ENCODE assay signal across 11 mouse cellular contexts in genomic region chr9:121881301-121881700, GRCm38 (mm10). TPM values are rescaled to one million over a fixed set of nuclear protein-coding genes. Genes with fewer than 3 reads are reported as not detected.
DNase-seq lines count a peak whose midpoint lies in the region; ATAC-seq and TF ChIP-seq lines count a peak whose summit lies in the region.
"Had no signal": no experiment of that assay in that cellular context is flagged by ENCODE, and none has a peak within 500 bp of the region (broad histone marks: within the 10 kb centered on the region; RNA-seq: fewer than 3 reads in every experiment).

No protein-coding gene starts in this region.

- no peak for ATAC-seq in heart, embryonic 16.5 days (replicated peaks; ENCODE audit: extremely low read depth, insufficient read depth, low FRiP score)
- no peak for ATAC-seq in heart, embryonic 12.5 days (ENCODE audit: insufficient number of reproducible peaks, low FRiP score)
- no peak for ATAC-seq in midbrain, postnatal 0 days (ENCODE audit: low FRiP score)
- no peak for ATAC-seq in midbrain, embryonic 13.5 days

- TF ChIP-seq CTCF in midbrain, postnatal 0 days (IDR thresholded peaks at IDR 0.05): 0 out of 2 replicates have a peak, but pooled peaks have one; percentile 5

- H3K9ac ChIP-seq in heart, embryonic 16.5 days (ENCODE audit: low read length): no peak overlapping the region
- H3K9ac ChIP-seq in heart, embryonic 12.5 days: no peak overlapping the region
- H3K9ac ChIP-seq in midbrain, postnatal 0 days (replicated peaks; ENCODE audit: low read length, poor library complexity, severe bottlenecking): no peak overlapping the region
- no peak overlapping the region for H3K9ac ChIP-seq in midbrain, embryonic 13.5 days (replicated peaks)
- H3K9ac ChIP-seq: embryonic facial prominence, embryonic 12.5 days; hindbrain, embryonic 15.5 days; liver, embryonic 14.5 days had no signal

- no peak overlapping the region for H3K4me2 ChIP-seq in heart, embryonic 16.5 days (ENCODE audit: low read depth, low read length)
- no peak overlapping the region; the same call in 1 of the 2 replicates for H3K4me2 ChIP-seq in heart, embryonic 12.5 days
- H3K4me2 ChIP-seq in midbrain, postnatal 0 days (ENCODE audit: low read depth, low read length, poor library complexity, severe bottlenecking): no peak overlapping the region
- no peak overlapping the region for H3K4me2 ChIP-seq in midbrain, embryonic 13.5 days (replicated peaks)

- H3K27ac ChIP-seq in heart, embryonic 16.5 days (ENCODE audit: low read length): peak overlapping the region; percentile 27; the same call in 1 of the 2 replicates
- H3K27ac ChIP-seq in heart, embryonic 12.5 days (ENCODE audit: poor library complexity, severe bottlenecking): no peak overlapping the region
- no peak overlapping the region for H3K27ac ChIP-seq in midbrain, postnatal 0 days (ENCODE audit: low read depth, low read length)
- no peak overlapping the region for H3K27ac ChIP-seq in midbrain, embryonic 13.5 days
- H3K27ac ChIP-seq: embryonic facial prominence, embryonic 12.5 days; hindbrain, embryonic 15.5 days; liver, embryonic 14.5 days had no signal

- H3K27me3 ChIP-seq in heart, embryonic 16.5 days (ENCODE audit: control insufficient read depth, insufficient read depth, low read length): no peaks in the 10 kb centered on the region
- H3K27me3 ChIP-seq in heart, embryonic 12.5 days (replicated peaks): no peaks in the 10 kb centered on the region
- H3K27me3 ChIP-seq in midbrain, postnatal 0 days (ENCODE audit: insufficient read depth, low read length): no peaks in the 10 kb centered on the region
- 0 out of 2 replicates have a peak, but pooled peaks cover 4% of the 10 kb centered on the region for H3K27me3 ChIP-seq in midbrain, embryonic 13.5 days
- H3K27me3 ChIP-seq: embryonic facial prominence, embryonic 12.5 days had no signal

- no peak for DNase-seq in midbrain, postnatal 0 days (ENCODE audit: low spot score)
- peak; percentile 40 to 60 for DNase-seq in frontal cortex, postnatal 36 days (ENCODE audit: low spot score in 2 of 2)
- DNase-seq in right cerebral cortex, postnatal 36 days (ENCODE audit: low spot score in 2 of 2): peak; percentile 18 to 42
- DNase-seq in embryo, embryonic 9.5 days (ENCODE audit: extremely low spot score): no peak

- H3K4me3 ChIP-seq in heart, embryonic 16.5 days (ENCODE audit: low read length): no peak overlapping the region
- H3K4me3 ChIP-seq in heart, embryonic 12.5 days: no peak overlapping the region
- no peak overlapping the region for H3K4me3 ChIP-seq in midbrain, postnatal 0 days (ENCODE audit: low read depth, low read length)
- H3K4me3 ChIP-seq in midbrain, embryonic 13.5 days (replicated peaks): no peak overlapping the region
- H3K4me3 ChIP-seq: embryonic facial prominence, embryonic 12.5 days; hindbrain, embryonic 15.5 days had no signal

- no peaks in the 10 kb centered on the region for H3K4me1 ChIP-seq in heart, embryonic 16.5 days (ENCODE audit: control insufficient read depth, insufficient read depth, low read length)
- 0 out of 2 replicates have a peak, but pooled peaks cover 5% of the 10 kb centered on the region for H3K4me1 ChIP-seq in heart, embryonic 12.5 days (replicated peaks)
- 0 out of 2 replicates have a peak, but pooled peaks cover 3% of the 10 kb centered on the region for H3K4me1 ChIP-seq in midbrain, postnatal 0 days (ENCODE audit: insufficient read depth, low read length)
- peaks cover 5% of the 10 kb centered on the region; the same call in 1 of the 2 replicates for H3K4me1 ChIP-seq in midbrain, embryonic 13.5 days (replicated peaks)
- H3K4me1 ChIP-seq: embryonic facial prominence, embryonic 12.5 days; hindbrain, embryonic 15.5 days had no signal

- H3K36me3 ChIP-seq in heart, embryonic 16.5 days (ENCODE audit: control insufficient read depth, insufficient read depth): no peaks in the 10 kb centered on the region
- no peaks in the 10 kb centered on the region for H3K36me3 ChIP-seq in heart, embryonic 12.5 days
- no peaks in the 10 kb centered on the region for H3K36me3 ChIP-seq in midbrain, postnatal 0 days (ENCODE audit: insufficient read depth, low read length)
- no peaks in the 10 kb centered on the region for H3K36me3 ChIP-seq in midbrain, embryonic 13.5 days
- H3K36me3 ChIP-seq: embryonic facial prominence, embryonic 12.5 days; hindbrain, embryonic 15.5 days had no signal

- 62% methylated on average over 6 of the region's 6 CpGs for WGBS in heart, embryonic 16.5 days
- 70% methylated on average over 6 of the region's 6 CpGs for WGBS in heart, embryonic 12.5 days
- WGBS in midbrain, postnatal 0 days: 73% methylated on average over 6 of the region's 6 CpGs
- WGBS in midbrain, embryonic 13.5 days: 82% methylated on average over 6 of the region's 6 CpGs

- H3K9me3 ChIP-seq in heart, embryonic 16.5 days (replicated peaks; ENCODE audit: control insufficient read depth, low read length): no peaks in the 10 kb centered on the region
- H3K9me3 ChIP-seq in heart, embryonic 12.5 days (replicated peaks): no peaks in the 10 kb centered on the region
- no peaks in the 10 kb centered on the region for H3K9me3 ChIP-seq in midbrain, postnatal 0 days (ENCODE audit: low read length)
- H3K9me3 ChIP-seq in midbrain, embryonic 13.5 days: no peaks in the 10 kb centered on the region
- H3K9me3 ChIP-seq: embryonic facial prominence, embryonic 12.5 days; hindbrain, embryonic 15.5 days had no signal

RNA-seq across cellular contexts. Expression of gene Ackr2, which starts 16.9 kb away (rescaled TPM):
- 2.1 and 2.2 TPM in 2 replicates for polyA plus RNA-seq in heart, embryonic 16.5 days (2015; fragmentation: Nextera tagmentation; extraction: Ambion mirVana)
- 0.09 and 0.32 TPM in 2 replicates for polyA plus RNA-seq in heart, embryonic 12.5 days (2016; fragmentation: Nextera tagmentation; extraction: Ambion mirVana)
- total RNA-seq in midbrain, postnatal 0 days (2014; rRNA removed): 1.7 and 3.0 TPM in 2 replicates
- 0.78 and 0.96 TPM in 2 replicates for polyA plus RNA-seq in midbrain, postnatal 0 days (2015; fragmentation: Nextera tagmentation; extraction: Ambion mirVana)
- 2.1 and 2.2 TPM in 2 replicates for polyA plus RNA-seq in midbrain, embryonic 13.5 days (2015; fragmentation: Nextera tagmentation; extraction: Ambion mirVana)

RNA-seq across cellular contexts. Expression of gene Higd1a, which starts 23.1 kb away (rescaled TPM):
- 214 and 262 TPM in 2 replicates for polyA plus RNA-seq in heart, embryonic 16.5 days (2015; fragmentation: Nextera tagmentation; extraction: Ambion mirVana)
- polyA plus RNA-seq in heart, embryonic 12.5 days (2016; fragmentation: Nextera tagmentation; extraction: Ambion mirVana): 237 and 257 TPM in 2 replicates
- 30.6 and 42.8 TPM in 2 replicates for total RNA-seq in midbrain, postnatal 0 days (2014; rRNA removed)
- 179 and 182 TPM in 2 replicates for polyA plus RNA-seq in midbrain, postnatal 0 days (2015; fragmentation: Nextera tagmentation; extraction: Ambion mirVana)
- polyA plus RNA-seq in midbrain, embryonic 13.5 days (2015; fragmentation: Nextera tagmentation; extraction: Ambion mirVana): 146 TPM in 2 replicates

RNA-seq across cellular contexts. Expression of gene Cyp8b1, which starts 34.8 kb away (rescaled TPM):
- 0.13 TPM in 1 of 2 replicates, not detected in the other for polyA plus RNA-seq in heart, embryonic 16.5 days (2015; fragmentation: Nextera tagmentation; extraction: Ambion mirVana)
- not detected in 2 replicates for polyA plus RNA-seq in heart, embryonic 12.5 days (2016; fragmentation: Nextera tagmentation; extraction: Ambion mirVana)
- total RNA-seq in midbrain, postnatal 0 days (2014; rRNA removed): not detected in 2 replicates
- polyA plus RNA-seq in midbrain, postnatal 0 days (2015; fragmentation: Nextera tagmentation; extraction: Ambion mirVana): not detected in 2 replicates
- polyA plus RNA-seq in midbrain, embryonic 13.5 days (2015; fragmentation: Nextera tagmentation; extraction: Ambion mirVana): not detected in 2 replicates
- polyA plus RNA-seq: brain, embryonic 14.5 days; embryonic facial prominence, embryonic 12.5 days; hindbrain, embryonic 15.5 days had no signal

RNA-seq across cellular contexts. Expression of gene Ccdc13, which starts 42.0 kb away (rescaled TPM):
- 0.34 and 0.42 TPM in 2 replicates for polyA plus RNA-seq in heart, embryonic 16.5 days (2015; fragmentation: Nextera tagmentation; extraction: Ambion mirVana)
- polyA plus RNA-seq in heart, embryonic 12.5 days (2016; fragmentation: Nextera tagmentation; extraction: Ambion mirVana): 0.08 TPM in 1 of 2 replicates, not detected in the other
- 2.8 and 3.0 TPM in 2 replicates for total RNA-seq in midbrain, postnatal 0 days (2014; rRNA removed)
- polyA plus RNA-seq in midbrain, postnatal 0 days (2015; fragmentation: Nextera tagmentation; extraction: Ambion mirVana): 4.1 and 4.8 TPM in 2 replicates
- polyA plus RNA-seq in midbrain, embryonic 13.5 days (2015; fragmentation: Nextera tagmentation; extraction: Ambion mirVana): 2.8 and 5.0 TPM in 2 replicates
- polyA plus RNA-seq: liver, embryonic 14.5 days had no signal

Comparison
In these comparisons a context has a peak if more than half of its experiments do, and no peak if none do; other contexts are left out.
1. DNase-seq: peak in frontal cortex, postnatal 36 days (2 of 2) and right cerebral cortex, postnatal 36 days (2 of 2); none in midbrain, postnatal 0 days (single experiment) and embryo, embryonic 9.5 days (single experiment).